Mouse (Mus musculus): Measurements from ENCODE around the gene Inmt. TPM values are rescaled to one million over a fixed set of nuclear protein-coding genes. Genes with fewer than 3 reads are reported as not detected.

Gene Inmt
- polyA plus RNA-seq, 1 experiment from 2014 or later, result not detected

DNA sequence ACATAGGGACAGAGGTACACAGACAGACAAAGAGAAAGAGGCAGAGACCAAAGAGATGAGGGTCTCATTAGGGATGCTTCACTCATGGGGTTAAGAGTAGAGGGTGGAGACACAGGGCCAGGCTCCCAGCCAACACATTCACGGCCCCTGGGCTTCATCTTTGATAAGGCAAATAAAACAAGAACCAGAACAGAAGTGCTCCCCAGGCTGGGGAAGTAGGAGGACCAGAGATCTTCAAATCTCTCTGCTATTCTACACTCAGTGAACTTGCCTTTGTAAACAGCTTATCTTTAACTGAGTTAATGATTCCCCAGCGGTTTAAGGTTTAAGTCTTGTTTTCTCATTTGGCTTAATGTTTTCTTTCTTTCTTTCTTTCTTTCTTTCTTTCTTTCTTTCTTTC lies 613 bp upstream of the Inmt start:
- ATAC-seq (no peak), DNase-seq (ENCODE audit: low spot score) (no peak)
- Histone ChIP-seq H3K36me3 (ENCODE audit: control insufficient read depth, insufficient read depth, low read length) (no peaks in the 10 kb centered on the region), H3K4me2 (ENCODE audit: low read length) (no peak overlapping the region), H3K4me1 (ENCODE audit: control insufficient read depth, insufficient read depth, low read length) (no peaks in the 10 kb centered on the region), H3K27ac (ENCODE audit: low read depth, low read length) (no peak overlapping the region), H3K9ac (ENCODE audit: low read length) (no peak overlapping the region), H3K9me3 (replicated peaks; ENCODE audit: control insufficient read depth, low read length) (no peaks in the 10 kb centered on the region), H3K4me3 (ENCODE audit: low read depth, low read length) (no peak overlapping the region), H3K27me3 (replicated peaks; ENCODE audit: control insufficient read depth, insufficient read depth, low read length) (no peaks in the 10 kb centered on the region)
- WGBS, result 44% methylated on average over 2 of the region's 2 CpGs

DNA sequence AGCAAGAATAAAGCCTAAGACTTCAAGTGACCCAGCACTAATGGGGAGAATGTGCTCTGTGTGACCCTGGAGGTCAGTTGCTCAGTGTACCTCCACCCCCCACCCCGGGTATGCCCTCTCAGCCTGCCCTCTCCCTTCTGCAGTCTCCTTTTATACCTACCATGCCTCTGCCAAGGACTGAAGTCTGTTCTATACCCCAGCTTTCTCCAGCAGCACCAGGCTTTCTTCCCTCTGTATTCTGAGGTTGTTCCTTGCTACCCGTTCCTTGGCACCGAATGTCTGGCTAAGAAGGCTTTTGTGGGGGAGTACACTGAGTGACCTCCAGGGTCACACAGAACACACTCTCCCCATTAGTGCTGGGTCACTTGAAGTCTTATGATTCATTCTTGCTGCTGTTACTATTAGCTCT lies 898 bp downstream of the Inmt start:
- no peak overlapping the region for H3K4me2 ChIP-seq (ENCODE audit: low read length)
- no peaks in the 10 kb centered on the region for H3K36me3 ChIP-seq (ENCODE audit: control insufficient read depth, insufficient read depth, low read length)
- H3K4me1 ChIP-seq (ENCODE audit: control insufficient read depth, insufficient read depth, low read length), result no peaks in the 10 kb centered on the region
- no peak overlapping the region for H3K9ac ChIP-seq (ENCODE audit: low read length)
- DNase-seq (ENCODE audit: low spot score) (no peak), ATAC-seq (no peak)
- H3K27ac ChIP-seq (ENCODE audit: low read depth, low read length), result no peak overlapping the region
- no peaks in the 10 kb centered on the region for H3K9me3 ChIP-seq (replicated peaks; ENCODE audit: control insufficient read depth, low read length)
- 7% methylated on average over 3 of the region's 3 CpGs for WGBS
- no peaks in the 10 kb centered on the region for H3K27me3 ChIP-seq (replicated peaks; ENCODE audit: control insufficient read depth, insufficient read depth, low read length)
- no peak overlapping the region for H3K4me3 ChIP-seq (ENCODE audit: low read depth, low read length)

DNA sequence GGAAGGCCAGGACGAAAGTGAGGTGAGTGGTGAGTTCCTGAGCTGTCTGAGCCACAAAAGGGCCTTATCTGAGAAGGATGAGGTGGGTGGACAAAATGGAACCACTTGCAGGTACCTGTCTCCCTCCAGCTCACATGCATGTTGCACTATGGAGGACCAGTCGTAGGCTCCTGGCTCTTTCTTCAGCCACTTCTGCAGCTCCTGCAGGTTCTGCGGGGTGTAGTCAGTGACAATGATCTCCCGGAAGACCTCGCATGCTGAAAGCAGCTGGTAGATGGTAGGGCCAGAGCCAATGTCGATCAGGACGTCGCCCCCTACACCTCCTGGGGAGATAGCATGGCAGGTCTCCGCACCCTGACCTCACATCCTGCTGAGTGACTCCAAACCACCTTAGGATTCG lies 1.7 kb downstream of the Inmt start:
- Histone ChIP-seq H3K9ac (ENCODE audit: low read length) (no peak overlapping the region), H3K9me3 (replicated peaks; ENCODE audit: control insufficient read depth, low read length) (no peaks in the 10 kb centered on the region), H3K4me3 (ENCODE audit: low read depth, low read length) (no peak overlapping the region), H3K4me1 (ENCODE audit: control insufficient read depth, insufficient read depth, low read length) (no peaks in the 10 kb centered on the region), H3K27me3 (replicated peaks; ENCODE audit: control insufficient read depth, insufficient read depth, low read length) (no peaks in the 10 kb centered on the region), H3K4me2 (ENCODE audit: low read length) (no peak overlapping the region), H3K27ac (ENCODE audit: low read depth, low read length) (no peak overlapping the region), H3K36me3 (ENCODE audit: control insufficient read depth, insufficient read depth, low read length) (no peaks in the 10 kb centered on the region)
- WGBS, result 66% methylated on average over 10 of the region's 10 CpGs
- DNase-seq (ENCODE audit: low spot score) (no peak), ATAC-seq (no peak)

DNA sequence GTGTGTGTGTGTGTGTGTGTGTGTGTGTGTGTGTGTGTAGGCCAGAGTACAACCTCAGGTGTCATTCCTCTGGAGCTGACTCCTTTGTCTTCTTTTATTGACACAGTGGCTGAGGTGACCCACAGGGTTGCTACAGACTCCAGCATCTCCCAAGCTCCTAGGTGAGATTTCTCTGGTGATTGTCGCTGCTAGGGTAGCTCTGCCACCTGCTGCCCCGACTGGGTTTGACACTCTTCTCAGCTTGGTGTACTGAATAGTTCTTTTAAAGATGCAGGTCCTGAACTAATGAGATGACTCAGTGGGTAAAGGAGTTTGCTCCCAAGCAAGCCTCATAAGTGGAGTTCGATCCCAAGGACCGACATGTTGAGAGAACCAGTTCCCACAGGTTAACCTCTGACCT lies 3.2 kb downstream of the Inmt start:
- 55% methylated on average over 4 of the region's 4 CpGs for WGBS
- DNase-seq (ENCODE audit: low spot score) (no peak), ATAC-seq (no peak)

DNA sequence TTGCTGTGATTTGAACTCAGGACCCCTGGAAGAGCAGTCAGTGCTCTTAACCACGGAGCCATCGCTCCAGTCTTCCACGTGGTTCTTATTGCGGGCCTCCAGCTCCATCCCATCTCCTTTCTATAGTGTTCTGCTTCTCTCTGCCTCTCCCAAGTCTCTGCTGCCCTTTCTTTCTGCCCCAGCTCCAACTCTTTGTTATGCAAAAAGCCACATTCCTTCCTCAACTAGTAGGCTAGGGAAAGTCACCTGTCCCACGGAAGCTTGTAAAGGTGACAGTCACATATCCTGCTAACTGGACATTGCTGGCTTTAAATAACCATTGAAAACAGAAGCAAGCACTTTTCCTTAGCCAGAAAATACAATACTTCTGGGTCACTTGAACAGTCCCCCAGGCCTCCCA lies 5.0 kb downstream of the Inmt start:
- H3K27ac ChIP-seq (ENCODE audit: low read depth, low read length), result no peak overlapping the region
- H3K4me2 ChIP-seq (ENCODE audit: low read length), result no peak overlapping the region
- H3K36me3 ChIP-seq (ENCODE audit: control insufficient read depth, insufficient read depth, low read length), result no peaks in the 10 kb centered on the region
- no peak overlapping the region for H3K4me3 ChIP-seq (ENCODE audit: low read depth, low read length)
- H3K4me1 ChIP-seq (ENCODE audit: control insufficient read depth, insufficient read depth, low read length), result no peaks in the 10 kb centered on the region
- 59% methylated on average over 5 of the region's 5 CpGs for WGBS
- DNase-seq (ENCODE audit: low spot score) (no peak), ATAC-seq (no peak)
- H3K9me3 ChIP-seq (replicated peaks; ENCODE audit: control insufficient read depth, low read length), result no peaks in the 10 kb centered on the region
- no peaks in the 10 kb centered on the region for H3K27me3 ChIP-seq (replicated peaks; ENCODE audit: control insufficient read depth, insufficient read depth, low read length)
- no peak overlapping the region for H3K9ac ChIP-seq (ENCODE audit: low read length)

More for the DNA sequence above, 3.2 kb downstream of the Inmt start:
- Histone ChIP-seq H3K27ac (ENCODE audit: low read depth, low read length) (no peak overlapping the region), H3K27me3 (replicated peaks; ENCODE audit: control insufficient read depth, insufficient read depth, low read length) (no peaks in the 10 kb centered on the region), H3K4me2 (ENCODE audit: low read length) (no peak overlapping the region), H3K4me1 (ENCODE audit: control insufficient read depth, insufficient read depth, low read length) (no peaks in the 10 kb centered on the region), H3K9ac (ENCODE audit: low read length) (no peak overlapping the region), H3K9me3 (replicated peaks; ENCODE audit: control insufficient read depth, low read length) (no peaks in the 10 kb centered on the region), H3K36me3 (ENCODE audit: control insufficient read depth, insufficient read depth, low read length) (no peaks in the 10 kb centered on the region), H3K4me3 (ENCODE audit: low read depth, low read length) (no peak overlapping the region)

DNA sequence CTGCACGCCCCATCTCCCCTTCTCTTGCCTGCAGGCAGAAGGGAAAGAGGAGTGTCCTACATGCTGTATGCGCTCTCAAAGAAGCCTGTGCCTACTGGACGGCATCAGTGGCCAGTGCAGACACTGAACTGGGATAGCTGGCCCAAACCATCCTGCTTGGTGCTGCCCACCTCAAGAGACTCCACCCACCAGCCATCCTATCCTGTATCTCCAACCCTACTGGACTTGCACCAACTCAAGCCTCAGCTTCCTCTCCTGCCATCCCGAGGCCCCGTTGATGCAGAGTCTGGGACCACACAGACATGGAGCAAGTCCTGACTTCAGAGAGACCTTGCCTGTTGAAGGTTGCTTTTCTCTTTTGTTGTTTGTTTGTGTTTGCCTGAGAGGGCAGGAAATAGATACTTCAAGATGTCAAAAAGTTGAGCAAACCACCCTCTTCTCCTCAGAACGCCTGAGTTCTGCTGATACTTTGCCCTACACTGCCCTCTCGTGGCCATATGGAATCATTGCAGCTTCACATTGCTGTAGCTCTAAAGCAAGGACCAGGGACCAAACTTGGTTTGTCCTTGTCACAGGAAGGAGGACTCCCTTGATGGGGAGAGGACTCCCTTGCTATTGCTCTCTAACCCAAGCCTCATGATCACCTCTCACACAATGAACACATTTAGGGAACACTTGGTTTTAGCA lies 7.9 kb downstream of the Inmt start:
- peak; percentile 71 for ATAC-seq

DNA sequence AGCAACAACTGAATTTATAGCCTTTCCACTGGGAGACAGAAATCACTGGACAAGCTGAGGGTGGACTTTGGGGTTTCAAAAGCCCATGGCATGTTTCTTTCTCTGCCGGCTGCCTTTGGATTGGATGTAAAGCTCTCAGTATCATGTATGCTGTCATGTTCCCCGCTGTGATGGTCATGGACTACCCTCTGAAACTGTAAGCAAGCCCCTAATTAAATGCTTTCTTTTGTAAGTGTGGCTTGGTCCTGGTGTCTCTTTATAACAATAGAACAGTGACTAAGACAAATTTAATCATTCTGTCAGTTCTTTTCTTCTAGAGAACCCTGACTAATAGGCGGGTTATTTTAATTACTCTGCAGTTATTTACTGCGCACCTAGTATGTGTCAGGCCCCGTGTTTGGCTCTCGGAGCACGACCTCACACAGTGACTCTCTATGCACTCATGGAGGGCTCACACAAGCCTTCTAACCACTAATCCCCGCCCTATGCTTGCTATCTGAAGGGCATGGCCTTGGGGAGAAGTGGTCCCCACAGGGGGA lies 11.7 kb downstream of the Inmt start:
- no peak overlapping the region for H3K4me2 ChIP-seq (ENCODE audit: low read length)
- H3K4me3 ChIP-seq (ENCODE audit: low read depth, low read length), result no peak overlapping the region
- H3K36me3 ChIP-seq (ENCODE audit: control insufficient read depth, insufficient read depth, low read length), result no peaks in the 10 kb centered on the region
- no peaks in the 10 kb centered on the region for H3K27me3 ChIP-seq (replicated peaks; ENCODE audit: control insufficient read depth, insufficient read depth, low read length)
- ATAC-seq (no peak), DNase-seq (ENCODE audit: low spot score) (no peak)
- 55% methylated on average over 8 of the region's 8 CpGs for WGBS
- H3K4me1 ChIP-seq (ENCODE audit: control insufficient read depth, insufficient read depth, low read length), result peaks cover 7% of the 10 kb centered on the region
- H3K9ac ChIP-seq (ENCODE audit: low read length), result no peak overlapping the region
- no peaks in the 10 kb centered on the region for H3K9me3 ChIP-seq (replicated peaks; ENCODE audit: control insufficient read depth, low read length)
- no peak overlapping the region for H3K27ac ChIP-seq (ENCODE audit: low read depth, low read length)

More for the DNA sequence above, 7.9 kb downstream of the Inmt start:
- H3K4me1 ChIP-seq (ENCODE audit: control insufficient read depth, insufficient read depth, low read length), result no peaks in the 10 kb centered on the region
- H3K36me3 ChIP-seq (ENCODE audit: control insufficient read depth, insufficient read depth, low read length), result no peaks in the 10 kb centered on the region
- H3K4me2 ChIP-seq (ENCODE audit: low read length), result no peak overlapping the region
- 52% methylated on average over 7 of the region's 7 CpGs for WGBS
- H3K4me3 ChIP-seq (ENCODE audit: low read depth, low read length), result no peak overlapping the region
- no peaks in the 10 kb centered on the region for H3K9me3 ChIP-seq (replicated peaks; ENCODE audit: control insufficient read depth, low read length)
- no peaks in the 10 kb centered on the region for H3K27me3 ChIP-seq (replicated peaks; ENCODE audit: control insufficient read depth, insufficient read depth, low read length)
- H3K9ac ChIP-seq (ENCODE audit: low read length), result no peak overlapping the region
- H3K27ac ChIP-seq (ENCODE audit: low read depth, low read length), result no peak overlapping the region
- peak; percentile 87 for DNase-seq (ENCODE audit: low spot score)

DNA sequence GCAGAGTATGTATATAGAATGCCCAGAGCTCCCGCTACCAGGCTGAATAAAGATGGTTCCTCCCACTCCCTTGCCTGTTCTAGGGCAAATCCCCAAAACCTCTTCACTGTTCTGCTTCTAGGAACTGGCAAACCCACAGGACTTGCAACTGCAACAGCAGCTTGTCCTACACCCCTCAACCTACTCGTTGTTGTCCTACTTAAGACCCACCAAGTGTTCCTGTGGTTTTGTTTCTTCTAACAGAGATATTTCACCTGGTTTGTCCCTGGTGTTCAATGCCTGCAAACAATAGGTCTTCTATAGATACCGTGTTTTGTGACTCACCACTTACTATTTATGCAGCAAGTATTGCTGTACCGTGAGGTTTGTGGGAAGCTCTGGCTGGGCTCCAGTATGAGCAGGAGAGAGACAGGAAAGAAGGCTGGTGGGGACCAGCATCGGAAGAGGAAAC lies 13.5 kb downstream of the Inmt start:
- H3K27me3 ChIP-seq (replicated peaks; ENCODE audit: control insufficient read depth, insufficient read depth, low read length), result no peaks in the 10 kb centered on the region
- H3K27ac ChIP-seq (ENCODE audit: low read depth, low read length), result no peak overlapping the region
- no peaks in the 10 kb centered on the region for H3K9me3 ChIP-seq (replicated peaks; ENCODE audit: control insufficient read depth, low read length)
- peaks cover 7% of the 10 kb centered on the region for H3K4me1 ChIP-seq (ENCODE audit: control insufficient read depth, insufficient read depth, low read length)
- H3K9ac ChIP-seq (ENCODE audit: low read length), result no peak overlapping the region
- DNase-seq (ENCODE audit: low spot score), result no peak
- H3K4me2 ChIP-seq (ENCODE audit: low read length), result no peak overlapping the region
- no peak overlapping the region for H3K4me3 ChIP-seq (ENCODE audit: low read depth, low read length)
- ATAC-seq, result no peak
- WGBS, result 73% methylated on average over 5 of the region's 5 CpGs
- no peaks in the 10 kb centered on the region for H3K36me3 ChIP-seq (ENCODE audit: control insufficient read depth, insufficient read depth, low read length)

DNA sequence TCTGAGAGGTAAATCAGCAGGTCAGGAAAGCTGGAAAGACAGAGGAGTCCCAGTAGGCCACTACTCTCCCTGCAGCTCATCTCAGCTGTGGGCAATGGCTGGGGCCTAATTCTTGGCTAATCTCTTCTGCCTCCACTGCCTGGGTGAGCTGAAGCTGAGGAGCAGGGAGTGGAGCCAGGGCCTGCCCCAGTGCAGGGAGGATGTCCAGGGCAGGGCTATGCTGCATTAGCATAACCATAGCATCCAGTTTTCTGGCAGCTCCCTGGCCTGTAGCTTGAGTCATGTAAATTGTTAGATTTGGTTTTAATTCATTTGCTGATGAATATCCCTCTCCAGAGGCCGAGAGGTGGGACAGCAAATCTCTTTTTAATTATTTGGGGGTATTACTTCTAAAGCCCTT lies 15.6 kb downstream of the Inmt start:
- no peak for ATAC-seq
- Histone ChIP-seq H3K4me3 (ENCODE audit: low read depth, low read length) (no peak overlapping the region), H3K27ac (ENCODE audit: low read depth, low read length) (no peak overlapping the region), H3K27me3 (replicated peaks; ENCODE audit: control insufficient read depth, insufficient read depth, low read length) (no peaks in the 10 kb centered on the region), H3K9ac (ENCODE audit: low read length) (no peak overlapping the region), H3K4me2 (ENCODE audit: low read length) (no peak overlapping the region), H3K4me1 (ENCODE audit: control insufficient read depth, insufficient read depth, low read length) (peaks cover 7% of the 10 kb centered on the region), H3K9me3 (replicated peaks; ENCODE audit: control insufficient read depth, low read length) (no peaks in the 10 kb centered on the region), H3K36me3 (ENCODE audit: control insufficient read depth, insufficient read depth, low read length) (no peaks in the 10 kb centered on the region)
- 62% methylated on average over 1 of the region's 1 CpGs for WGBS
- no peak for DNase-seq (ENCODE audit: low spot score)
